Comparison of ENCODE assay signal across 13 mouse cellular contexts in the genomic region with DNA sequence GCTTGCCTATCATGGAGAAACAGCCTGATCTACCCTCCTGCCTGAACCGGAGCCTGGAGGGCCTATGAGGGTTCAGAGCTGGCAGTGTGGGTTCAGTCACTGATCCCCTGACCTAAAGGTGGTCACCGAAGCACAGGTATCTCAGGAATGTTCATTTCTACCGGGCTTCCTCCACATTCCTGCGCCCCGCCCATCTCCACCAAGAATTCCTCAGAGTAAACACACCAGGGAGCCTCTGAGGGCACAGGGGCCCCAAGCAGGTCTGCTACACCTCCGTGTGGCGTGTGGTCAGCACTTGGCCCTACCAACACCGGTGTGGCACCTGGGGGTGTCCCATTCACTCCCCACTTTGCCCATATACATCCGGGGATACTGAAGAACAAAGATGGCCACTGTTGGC. TPM values are rescaled to one million over a fixed set of nuclear protein-coding genes. Genes with fewer than 3 reads are reported as not detected.
DNase-seq lines count a peak whose midpoint lies in the region; ATAC-seq lines count a peak whose summit lies in the region.
"Had no signal": no experiment of that assay in that cellular context is flagged by ENCODE, and none has a peak within 500 bp of the region (broad histone marks: within the 10 kb centered on the region; RNA-seq: fewer than 3 reads in every experiment).

No protein-coding gene starts in this region.

- 0 out of 2 replicates have a peak, but pooled peaks cover 3% of the 10 kb centered on the region for H3K27me3 ChIP-seq in intestine, embryonic 14.5 days (replicated peaks; ENCODE audit: control insufficient read depth, insufficient read depth, low read length)

- 36% methylated on average over 9 of the region's 9 CpGs for WGBS in intestine, embryonic 14.5 days

- peaks cover 53% of the 10 kb centered on the region for H3K4me1 ChIP-seq in intestine, embryonic 14.5 days (replicated peaks; ENCODE audit: control insufficient read depth, insufficient read depth, low read length)

- no peak overlapping the region for H3K9ac ChIP-seq in intestine, embryonic 14.5 days (ENCODE audit: low read length)
- H3K9ac ChIP-seq: embryonic facial prominence, embryonic 15.5 days; hindbrain, embryonic 13.5 days; liver, embryonic 15.5 days had no signal

- intact Hi-C loops in left cerebral cortex, postnatal 25 days (cut with DNase I) = no loop called here

- H3K27ac ChIP-seq in intestine, embryonic 14.5 days (ENCODE audit: low read depth) = no peak overlapping the region
- H3K27ac ChIP-seq: embryonic facial prominence, embryonic 15.5 days; hindbrain, embryonic 13.5 days; liver, embryonic 15.5 days had no signal

- no peaks in the 10 kb centered on the region for H3K9me3 ChIP-seq in intestine, embryonic 14.5 days (ENCODE audit: control insufficient read depth, low read length)
- H3K9me3 ChIP-seq: embryonic facial prominence, embryonic 15.5 days; hindbrain, embryonic 13.5 days; liver, embryonic 15.5 days had no signal

- no peak overlapping the region for H3K4me2 ChIP-seq in intestine, embryonic 14.5 days (ENCODE audit: low read length)
- H3K4me2 ChIP-seq: embryonic facial prominence, embryonic 15.5 days; hindbrain, embryonic 13.5 days; liver, embryonic 15.5 days had no signal

- H3K36me3 ChIP-seq in intestine, embryonic 14.5 days (ENCODE audit: control insufficient read depth, insufficient read depth, low read length) = no peaks in the 10 kb centered on the region
- H3K36me3 ChIP-seq: embryonic facial prominence, embryonic 15.5 days; hindbrain, embryonic 13.5 days; liver, embryonic 15.5 days had no signal

- DNase-seq in lung, adult 18-20 months = peak; percentile 65 to 80
- DNase-seq in lung, postnatal 14 days = no peak
- no peak for DNase-seq in intestine, embryonic 14.5 days (ENCODE audit: low spot score)
- DNase-seq in kidney, postnatal 10 days = peak; percentile 72
- peak; percentile 54 to 83 for DNase-seq in lung, postnatal 4 days
- no peak for DNase-seq in left cerebral cortex, postnatal 25 days (ENCODE audit: low spot score in 2 of 2)
- no peak for DNase-seq in embryo, embryonic 10.5 days (ENCODE audit: low spot score)
- DNase-seq in cerebellum, postnatal 4 days (ENCODE audit: low spot score in 2 of 2) = no peak
- DNase-seq: cerebellum, adult 9-11 months; thymus, postnatal 14 days had no signal

- ATAC-seq in intestine, embryonic 14.5 days (replicated peaks; ENCODE audit: low FRiP score, low TSS enrichment, low read depth) = 0 out of 2 replicates have a peak, but pooled peaks have one; percentile 17

- no peak overlapping the region for H3K4me3 ChIP-seq in intestine, embryonic 14.5 days (ENCODE audit: low read depth, low read length)
- H3K4me3 ChIP-seq: embryonic facial prominence, embryonic 15.5 days; hindbrain, embryonic 13.5 days; liver, embryonic 15.5 days had no signal

RNA-seq across cellular contexts. Expression of a gene that starts 5.5 kb away (rescaled TPM):
- 63.7 and 65.1 TPM in 2 replicates for polyA plus RNA-seq in intestine, embryonic 14.5 days (2014; fragmentation: Nextera tagmentation; extraction: Ambion mirVana)
- 1 to 10 TPM; 6.0 to 6.7 TPM for total RNA-seq in left cerebral cortex, postnatal 25 days (2021)

RNA-seq across cellular contexts. Expression of a gene that starts 37.0 kb away (rescaled TPM):
- polyA plus RNA-seq in intestine, embryonic 14.5 days (2014; fragmentation: Nextera tagmentation; extraction: Ambion mirVana) = 771 and 871 TPM in 2 replicates
- 100 to 1,000 TPM; 648 to 660 TPM for total RNA-seq in left cerebral cortex, postnatal 25 days (2021)

RNA-seq across cellular contexts. Expression of a gene that starts 48.9 kb away (rescaled TPM):
- 159 TPM in 2 replicates for polyA plus RNA-seq in intestine, embryonic 14.5 days (2014; fragmentation: Nextera tagmentation; extraction: Ambion mirVana)
- 100 to 1,000 TPM in 1 of 2 experiments, 10 to 100 TPM in 1; 91.6 to 103 TPM for total RNA-seq in left cerebral cortex, postnatal 25 days (2021)

RNA-seq across cellular contexts. Expression of a gene that starts 53.1 kb away (rescaled TPM):
- 17.1 and 20.3 TPM in 2 replicates for polyA plus RNA-seq in intestine, embryonic 14.5 days (2014; fragmentation: Nextera tagmentation; extraction: Ambion mirVana)
- 10 to 100 TPM; 23.9 to 30.4 TPM for total RNA-seq in left cerebral cortex, postnatal 25 days (2021)

Comparison
In these comparisons a context has a peak if more than half of its experiments do, and no peak if none do; other contexts are left out.
1. DNase-seq: peak in lung, adult 18-20 months (2 of 2), kidney, postnatal 10 days (single experiment) and lung, postnatal 4 days (2 of 2); none in lung, postnatal 14 days (single experiment), intestine, embryonic 14.5 days (single experiment), left cerebral cortex, postnatal 25 days (0 of 2), embryo, embryonic 10.5 days (single experiment) and cerebellum, postnatal 4 days (0 of 2).